Mouse (Mus musculus): ENCODE results near the gene Armc9. TPM values are rescaled to one million over a fixed set of nuclear protein-coding genes. Genes with fewer than 3 reads are reported as not detected.

Gene Armc9
- total and polyA plus RNA-seq, 2 experiments from 2014 or later: 1.5 to 5.1 TPM

- H3K27ac ChIP-seq (ENCODE audit: low read depth): no peak overlapping the region
- H3K27me3 ChIP-seq (ENCODE audit: control insufficient read depth, insufficient read depth, low read length): no peaks in the 10 kb centered on the region
- no peak overlapping the region for H3K4me3 ChIP-seq (ENCODE audit: low read depth, low read length)
- DNase-seq (ENCODE audit: low spot score): no peak
- no peak overlapping the region for H3K4me2 ChIP-seq (ENCODE audit: low read depth, low read length)
- H3K9ac ChIP-seq (replicated peaks; ENCODE audit: low read depth, low read length): no peak overlapping the region
- no peaks in the 10 kb centered on the region for H3K9me3 ChIP-seq (replicated peaks; ENCODE audit: control insufficient read depth, low read length)
- H3K36me3 ChIP-seq (replicated peaks; ENCODE audit: control insufficient read depth, insufficient read depth, low read length): peaks cover 79% of the 10 kb centered on the region
- TF ChIP-seq CTCF (IDR thresholded peaks at IDR 0.05; ENCODE audit: low read depth) (no peak), EP300 (IDR thresholded peaks at IDR 0.05; ENCODE audit: low read depth) (no peak)
- no peaks in the 10 kb centered on the region for H3K4me1 ChIP-seq (ENCODE audit: control insufficient read depth, insufficient read depth)
- WGBS: 95% methylated on average over 2 of the region's 2 CpGs
- ATAC-seq (ENCODE audit: insufficient read depth, low read depth): no peak
Observed at GRCm38 (mm10) chr1:86126036-86126435, 28.5 kb upstream of the Armc9 start.

- Histone ChIP-seq H3K27ac (ENCODE audit: low read depth) (no peak within 1 kb of the TSS), H3K27me3 (ENCODE audit: control insufficient read depth, insufficient read depth, low read length) (no peaks in the 10 kb centered on the region), H3K9ac (replicated peaks; ENCODE audit: low read depth, low read length) (no peak within 1 kb of the TSS), H3K4me3 (ENCODE audit: low read depth, low read length) (no peak within 1 kb of the TSS), H3K4me1 (ENCODE audit: control insufficient read depth, insufficient read depth) (no peaks in the 10 kb centered on the region), H3K9me3 (replicated peaks; ENCODE audit: control insufficient read depth, low read length) (no peaks in the 10 kb centered on the region), H3K4me2 (ENCODE audit: low read depth, low read length) (no peak within 1 kb of the TSS), H3K36me3 (replicated peaks; ENCODE audit: control insufficient read depth, insufficient read depth, low read length) (peaks cover 80% of the 10 kb centered on the region)
- ATAC-seq (ENCODE audit: insufficient read depth, low read depth) (no peak), DNase-seq (ENCODE audit: low spot score) (no peak)
- WGBS: 96% methylated on average over 4 of the region's 4 CpGs
- TF ChIP-seq EP300 (IDR thresholded peaks at IDR 0.05; ENCODE audit: low read depth) (no peak), CTCF (IDR thresholded peaks at IDR 0.05; ENCODE audit: low read depth) (no peak)
Observed at GRCm38 (mm10) chr1:86133337-86133736, 21.2 kb upstream of the Armc9 start, which contains the start of gene Gm21972. Gene Gm21972, plus strand, starts transcription at chr1:86133637.

DNA sequence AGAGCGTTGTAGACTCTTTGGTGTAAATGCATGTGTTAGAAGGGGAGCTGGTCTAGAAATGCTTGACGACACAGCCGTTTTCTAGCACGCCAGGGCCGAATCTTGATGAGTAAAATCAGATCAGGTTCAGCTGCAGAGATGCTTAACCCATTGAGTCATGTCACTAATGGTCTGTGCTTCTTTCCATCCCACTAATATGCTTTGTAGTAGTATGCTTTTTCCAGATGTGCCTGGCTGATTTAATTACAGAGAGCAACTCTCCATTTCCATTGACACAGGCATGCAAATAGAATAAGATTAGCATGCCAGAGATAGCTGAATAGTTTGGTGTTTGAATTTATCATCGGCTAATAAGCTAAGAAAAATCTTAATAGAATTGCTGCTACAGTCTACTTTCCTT is 19.3 kb upstream of the Armc9 start:
- H3K36me3 ChIP-seq (replicated peaks; ENCODE audit: control insufficient read depth, insufficient read depth, low read length): peaks cover 78% of the 10 kb centered on the region
- no peaks in the 10 kb centered on the region for H3K27me3 ChIP-seq (ENCODE audit: control insufficient read depth, insufficient read depth, low read length)
- H3K4me1 ChIP-seq (ENCODE audit: control insufficient read depth, insufficient read depth): no peaks in the 10 kb centered on the region
- DNase-seq (ENCODE audit: low spot score): no peak
- WGBS: 91% methylated on average over 6 of the region's 6 CpGs
- H3K9me3 ChIP-seq (replicated peaks; ENCODE audit: control insufficient read depth, low read length): no peaks in the 10 kb centered on the region
- no peak overlapping the region for H3K4me2 ChIP-seq (ENCODE audit: low read depth, low read length)
- no peak overlapping the region for H3K27ac ChIP-seq (ENCODE audit: low read depth)
- no peak for ATAC-seq (ENCODE audit: insufficient read depth, low read depth)
- no peak overlapping the region for H3K9ac ChIP-seq (replicated peaks; ENCODE audit: low read depth, low read length)
- TF ChIP-seq EP300 (IDR thresholded peaks at IDR 0.05; ENCODE audit: low read depth) (no peak), CTCF (IDR thresholded peaks at IDR 0.05; ENCODE audit: low read depth) (no peak)
- no peak overlapping the region for H3K4me3 ChIP-seq (ENCODE audit: low read depth, low read length)

- Histone ChIP-seq H3K4me2 (ENCODE audit: low read depth, low read length) (no peak overlapping the region), H3K4me3 (ENCODE audit: low read depth, low read length) (no peak overlapping the region), H3K4me1 (ENCODE audit: control insufficient read depth, insufficient read depth) (no peaks in the 10 kb centered on the region), H3K9me3 (replicated peaks; ENCODE audit: control insufficient read depth, low read length) (no peaks in the 10 kb centered on the region), H3K9ac (replicated peaks; ENCODE audit: low read depth, low read length) (no peak overlapping the region), H3K27me3 (ENCODE audit: control insufficient read depth, insufficient read depth, low read length) (no peaks in the 10 kb centered on the region), H3K36me3 (replicated peaks; ENCODE audit: control insufficient read depth, insufficient read depth, low read length) (peaks cover 42% of the 10 kb centered on the region), H3K27ac (ENCODE audit: low read depth) (no peak overlapping the region)
- WGBS: 71% methylated on average over 3 of the region's 3 CpGs
- no peak for ATAC-seq (ENCODE audit: insufficient read depth, low read depth)
- DNase-seq (ENCODE audit: low spot score): no peak
- TF ChIP-seq EP300 (IDR thresholded peaks at IDR 0.05; ENCODE audit: low read depth) (no peak), CTCF (IDR thresholded peaks at IDR 0.05; ENCODE audit: low read depth) (no peak)
Observed at GRCm38 (mm10) chr1:86141081-86141480, 13.5 kb upstream of the Armc9 start.

- no peak overlapping the region for H3K27ac ChIP-seq (ENCODE audit: low read depth)
- WGBS: 59% methylated on average over 4 of the region's 4 CpGs
Observed at GRCm38 (mm10) chr1:86143165-86143564, 11.4 kb upstream of the Armc9 start.

More at GRCm38 (mm10) chr1:86143165-86143564, 11.4 kb upstream of the Armc9 start:
- no peak overlapping the region for H3K4me2 ChIP-seq (ENCODE audit: low read depth, low read length)
- peak; percentile 65 for ATAC-seq (ENCODE audit: insufficient read depth, low read depth)
- peak; percentile 64 for DNase-seq (ENCODE audit: low spot score)
- H3K4me1 ChIP-seq (ENCODE audit: control insufficient read depth, insufficient read depth): no peaks in the 10 kb centered on the region
- H3K36me3 ChIP-seq (replicated peaks; ENCODE audit: control insufficient read depth, insufficient read depth, low read length): peaks cover 25% of the 10 kb centered on the region
- no peaks in the 10 kb centered on the region for H3K27me3 ChIP-seq (ENCODE audit: control insufficient read depth, insufficient read depth, low read length)
- H3K9me3 ChIP-seq (replicated peaks; ENCODE audit: control insufficient read depth, low read length): no peaks in the 10 kb centered on the region
- no peak overlapping the region for H3K4me3 ChIP-seq (ENCODE audit: low read depth, low read length)
- no peak for TF ChIP-seq EP300 (IDR thresholded peaks at IDR 0.05; ENCODE audit: low read depth)
- TF ChIP-seq CTCF (IDR thresholded peaks at IDR 0.05; ENCODE audit: low read depth): no peak
- H3K9ac ChIP-seq (replicated peaks; ENCODE audit: low read depth, low read length): no peak overlapping the region
